Mouse (Mus musculus) layer of hippocampus, adult 9-11 months (tissue): Measurements from ENCODE around the gene Abl1.
A peak's percentile ranks its signal among the peaks of the same experiment; 100 is the strongest.

Source experiments
- DNase-seq: peaks from one replicate; pipeline ENCODE4 v3.0.0; 2022

The Abl1 gene

GRCm38 (mm10) chr2:31749046-31749709 lies 61.0 kb downstream of the Abl1 start:
- DNase-seq: peak; percentile 42

GRCm38 (mm10) chr2:31750133-31750532 lies 62.0 kb downstream of the Abl1 start:
- DNase-seq: no peak

- no peak for DNase-seq
Observed at GRCm38 (mm10) chr2:31757472-31757871, 69.3 kb downstream of the Abl1 start.

GRCm38 (mm10) chr2:31758966-31759365 lies 70.8 kb downstream of the Abl1 start:
- no peak for DNase-seq

GRCm38 (mm10) chr2:31759751-31760460 lies 71.7 kb downstream of the Abl1 start:
- DNase-seq: peak; percentile 38

- no peak for DNase-seq
Observed at GRCm38 (mm10) chr2:31760486-31760885, 72.3 kb downstream of the Abl1 start.

GRCm38 (mm10) chr2:31761115-31761531 lies 72.9 kb downstream of the Abl1 start:
- DNase-seq: no peak

- DNase-seq: no peak
Observed at GRCm38 (mm10) chr2:31761585-31761984, 73.4 kb downstream of the Abl1 start.

GRCm38 (mm10) chr2:31762155-31762554 lies 74.0 kb downstream of the Abl1 start:
- DNase-seq: no peak

GRCm38 (mm10) chr2:31762853-31763252 lies 74.7 kb downstream of the Abl1 start:
- DNase-seq: no peak

- DNase-seq: no peak
Observed at GRCm38 (mm10) chr2:31763271-31763670, 75.1 kb downstream of the Abl1 start.

- DNase-seq: no peak
Observed at GRCm38 (mm10) chr2:31767104-31767503, 78.9 kb downstream of the Abl1 start.

- no peak for DNase-seq
Observed at GRCm38 (mm10) chr2:31767815-31768214, 79.6 kb downstream of the Abl1 start.

- no peak for DNase-seq
Observed at GRCm38 (mm10) chr2:31769115-31769514, 80.9 kb downstream of the Abl1 start.

GRCm38 (mm10) chr2:31769631-31770111 lies 81.5 kb downstream of the Abl1 start:
- no peak for DNase-seq

- DNase-seq: no peak
Observed at GRCm38 (mm10) chr2:31770781-31771441, 82.7 kb downstream of the Abl1 start.

- DNase-seq: no peak
Observed at GRCm38 (mm10) chr2:31776479-31776878, 88.3 kb downstream of the Abl1 start.

- DNase-seq: no peak
Observed at GRCm38 (mm10) chr2:31779258-31779657, 91.1 kb downstream of the Abl1 start.

GRCm38 (mm10) chr2:31782958-31783602 lies 94.9 kb downstream of the Abl1 start:
- DNase-seq: no peak

- peak; percentile 86 for DNase-seq
Observed at GRCm38 (mm10) chr2:31785074-31785473, 96.9 kb downstream of the Abl1 start.

GRCm38 (mm10) chr2:31787029-31787428 lies 98.9 kb downstream of the Abl1 start:
- DNase-seq: peak; percentile 55

GRCm38 (mm10) chr2:31788227-31788626 lies 100.1 kb downstream of the Abl1 start:
- no peak for DNase-seq

- DNase-seq: no peak
Observed at GRCm38 (mm10) chr2:31789215-31789614, 101.0 kb downstream of the Abl1 start.
